Mouse (Mus musculus) splenic B cell, adult 2 months (primary cell): ENCODE measurements around the gene B3galt1.

Experiments used
- DNase-seq: peaks from one replicate; pipeline ENCODE4 v3.0.0-alpha.2; 2011; ENCODE audit warnings: low read depth, low spot score
- H3K27me3 ChIP-seq: 2 replicates; pipeline ENCODE4 v1.6.1; 2012; ENCODE audit warnings: mild to moderate bottlenecking, low read length, moderate library complexity, mixed read lengths; ENCODE audit not compliant: control insufficient read depth, poor library complexity, insufficient read depth, severe bottlenecking
- H3K36me3 ChIP-seq: 2 replicates; pipeline ENCODE4 v1.6.1; 2012; ENCODE audit warnings: mild to moderate bottlenecking, low read length, moderate library complexity, mixed read lengths; ENCODE audit not compliant: control insufficient read depth, poor library complexity, insufficient read depth, severe bottlenecking

Gene B3galt1

GRCm38 (mm10) chr2:67627667-67628066 lies 62.0 kb downstream of the B3galt1 start:
- no peaks in the 10 kb centered on the region for H3K27me3 ChIP-seq
- DNase-seq = no peak
- no peaks in the 10 kb centered on the region for H3K36me3 ChIP-seq

GRCm38 (mm10) chr2:67628289-67628688 lies 62.6 kb downstream of the B3galt1 start:
- Histone ChIP-seq H3K36me3 (no peaks in the 10 kb centered on the region), H3K27me3 (no peaks in the 10 kb centered on the region)
- DNase-seq = no peak

- Histone ChIP-seq H3K27me3 (no peaks in the 10 kb centered on the region), H3K36me3 (no peaks in the 10 kb centered on the region)
- DNase-seq = no peak
Observed at GRCm38 (mm10) chr2:67654847-67655246, 89.2 kb downstream of the B3galt1 start.

GRCm38 (mm10) chr2:67657372-67657771 lies 91.7 kb downstream of the B3galt1 start:
- no peak for DNase-seq
- H3K36me3 ChIP-seq = no peaks in the 10 kb centered on the region
- no peaks in the 10 kb centered on the region for H3K27me3 ChIP-seq

GRCm38 (mm10) chr2:67658091-67658490 lies 92.4 kb downstream of the B3galt1 start:
- no peaks in the 10 kb centered on the region for H3K27me3 ChIP-seq
- DNase-seq = no peak
- H3K36me3 ChIP-seq = no peaks in the 10 kb centered on the region

- Histone ChIP-seq H3K36me3 (no peaks in the 10 kb centered on the region), H3K27me3 (no peaks in the 10 kb centered on the region)
- DNase-seq = no peak
Observed at GRCm38 (mm10) chr2:67671721-67672120, 106.0 kb downstream of the B3galt1 start.

GRCm38 (mm10) chr2:67677697-67678096 lies 112.0 kb downstream of the B3galt1 start:
- no peaks in the 10 kb centered on the region for H3K27me3 ChIP-seq
- no peaks in the 10 kb centered on the region for H3K36me3 ChIP-seq
- no peak for DNase-seq

- no peak for DNase-seq
- Histone ChIP-seq H3K36me3 (no peaks in the 10 kb centered on the region), H3K27me3 (no peaks in the 10 kb centered on the region)
Observed at GRCm38 (mm10) chr2:67724249-67724648, 158.6 kb downstream of the B3galt1 start.

- Histone ChIP-seq H3K36me3 (no peaks in the 10 kb centered on the region), H3K27me3 (no peaks in the 10 kb centered on the region)
- DNase-seq = no peak
Observed at GRCm38 (mm10) chr2:67730771-67731170, 165.1 kb downstream of the B3galt1 start.

GRCm38 (mm10) chr2:67751585-67751984 lies 185.9 kb downstream of the B3galt1 start:
- Histone ChIP-seq H3K36me3 (no peaks in the 10 kb centered on the region), H3K27me3 (no peaks in the 10 kb centered on the region)
- no peak for DNase-seq

- no peak for DNase-seq
- no peaks in the 10 kb centered on the region for H3K36me3 ChIP-seq
- H3K27me3 ChIP-seq = no peaks in the 10 kb centered on the region
Observed at GRCm38 (mm10) chr2:67756507-67756906, 190.8 kb downstream of the B3galt1 start.

- no peak for DNase-seq
- Histone ChIP-seq H3K27me3 (no peaks in the 10 kb centered on the region), H3K36me3 (no peaks in the 10 kb centered on the region)
Observed at GRCm38 (mm10) chr2:67787536-67787935, 221.9 kb downstream of the B3galt1 start.

GRCm38 (mm10) chr2:67797561-67797960 lies 231.9 kb downstream of the B3galt1 start:
- Histone ChIP-seq H3K36me3 (no peaks in the 10 kb centered on the region), H3K27me3 (no peaks in the 10 kb centered on the region)
- no peak for DNase-seq

- DNase-seq = no peak
- no peaks in the 10 kb centered on the region for H3K27me3 ChIP-seq
Observed at GRCm38 (mm10) chr2:67799981-67800380, 234.3 kb downstream of the B3galt1 start.

GRCm38 (mm10) chr2:67816149-67816548 lies 250.5 kb downstream of the B3galt1 start:
- no peak for DNase-seq
- Histone ChIP-seq H3K36me3 (no peaks in the 10 kb centered on the region), H3K27me3 (no peaks in the 10 kb centered on the region)

More at GRCm38 (mm10) chr2:67799981-67800380, 234.3 kb downstream of the B3galt1 start:
- H3K36me3 ChIP-seq = no peaks in the 10 kb centered on the region

- no peaks in the 10 kb centered on the region for H3K27me3 ChIP-seq
- H3K36me3 ChIP-seq = no peaks in the 10 kb centered on the region
- DNase-seq = no peak
Observed at GRCm38 (mm10) chr2:67818014-67818413, 252.3 kb downstream of the B3galt1 start.
